29 mouse cellular contexts compared by ENCODE assay signal in genomic region chr17:47850639-47851314, GRCm38 (mm10). TPM values are rescaled to one million over a fixed set of nuclear protein-coding genes. Genes with fewer than 3 reads are reported as not detected.
DNase-seq lines count a peak whose midpoint lies in the region; ATAC-seq and TF ChIP-seq lines count a peak whose summit lies in the region.
"Had no signal": no experiment of that assay in that cellular context is flagged by ENCODE, and none has a peak within 500 bp of the region (broad histone marks: within the 10 kb centered on the region; RNA-seq: fewer than 3 reads in every experiment).

No protein-coding gene starts in this region.

- no peaks in the 10 kb centered on the region for H3K36me3 ChIP-seq in heart, embryonic 15.5 days
- H3K36me3 ChIP-seq in stomach, postnatal 0 days (ENCODE audit: control insufficient read depth, insufficient read depth, low read length) = no peaks in the 10 kb centered on the region
- H3K36me3 ChIP-seq: embryonic facial prominence, embryonic 13.5 days; forebrain, embryonic 12.5 days; hindbrain, embryonic 15.5 days; limb, embryonic 10.5 days; liver, embryonic 15.5 days; lung, embryonic 15.5 days; midbrain, embryonic 15.5 days; neural tube, embryonic 13.5 days had no signal

- intact Hi-C loops in heart, postnatal 14 days (cut with DNase I) = no loop called here

- peak overlapping the region; percentile 92 for H3K27ac ChIP-seq in heart, embryonic 15.5 days
- H3K27ac ChIP-seq in stomach, postnatal 0 days (replicated peaks) = peak overlapping the region; percentile 8
- H3K27ac ChIP-seq: embryonic facial prominence, embryonic 13.5 days; forebrain, embryonic 12.5 days; hindbrain, embryonic 15.5 days; layer of hippocampus, adult 2 months; liver, embryonic 15.5 days; lung, embryonic 15.5 days; midbrain, embryonic 15.5 days; neural tube, embryonic 13.5 days had no signal

- no peak overlapping the region for H3K4me2 ChIP-seq in heart, embryonic 15.5 days
- H3K4me2 ChIP-seq in stomach, postnatal 0 days (replicated peaks; ENCODE audit: low read depth) = no peak overlapping the region

- no peak for TF ChIP-seq EP300 in stomach, postnatal 0 days (optimal IDR thresholded peaks at IDR 0.05)

- 68% methylated on average over 7 of the region's 7 CpGs for WGBS in heart, embryonic 15.5 days
- 69% methylated on average over 7 of the region's 7 CpGs for whole genome bisulfite sequencing in stomach, postnatal 0 days

- no peaks in the 10 kb centered on the region for H3K9me3 ChIP-seq in heart, embryonic 15.5 days (replicated peaks)
- H3K9me3 ChIP-seq in stomach, postnatal 0 days (ENCODE audit: control insufficient read depth, low read length) = no peaks in the 10 kb centered on the region
- H3K9me3 ChIP-seq: embryonic facial prominence, embryonic 13.5 days; hindbrain, embryonic 15.5 days; liver, embryonic 15.5 days; lung, embryonic 15.5 days; midbrain, embryonic 15.5 days had no signal

- H3K9ac ChIP-seq in heart, embryonic 15.5 days = no peak overlapping the region
- no peak overlapping the region for H3K9ac ChIP-seq in stomach, postnatal 0 days (ENCODE audit: low read length)
- H3K9ac ChIP-seq: forebrain, embryonic 12.5 days; hindbrain, embryonic 15.5 days; liver, embryonic 15.5 days; lung, embryonic 15.5 days; midbrain, embryonic 15.5 days; neural tube, embryonic 13.5 days had no signal

- no peak for ATAC-seq in heart, embryonic 15.5 days (replicated peaks; ENCODE audit: insufficient number of reproducible peaks, insufficient read depth, low FRiP score, low read depth)
- ATAC-seq in granulocyte monocyte progenitor cell, adult 5-6 weeks (replicated peaks; ENCODE audit: poor library complexity, severe bottlenecking) = peak; percentile 55
- no peak for ATAC-seq in stomach, postnatal 0 days (ENCODE audit: low FRiP score, low TSS enrichment)
- ATAC-seq: Patski had no signal

- no peaks in the 10 kb centered on the region for H3K27me3 ChIP-seq in heart, embryonic 15.5 days
- H3K27me3 ChIP-seq in stomach, postnatal 0 days (ENCODE audit: control insufficient read depth, insufficient read depth, low read length) = no peaks in the 10 kb centered on the region
- H3K27me3 ChIP-seq: embryonic facial prominence, embryonic 13.5 days; lung, embryonic 15.5 days; Patski had no signal

- no peak for TF ChIP-seq CTCF in stomach, postnatal 0 days (IDR thresholded peaks at IDR 0.05; ENCODE audit: low read depth)

- peak; percentile 68 for DNase-seq in heart, adult 11 months
- no peak for DNase-seq in heart, adult 18-20 months
- no peak for DNase-seq in heart, postnatal 14 days
- no peak for DNase-seq in stomach, postnatal 0 days (ENCODE audit: low spot score)
- no peak for DNase-seq in kidney, postnatal 10 days
- no peak for DNase-seq in right cerebral cortex, adult 18-20 months
- DNase-seq: adrenal gland, adult 2 months; cerebellum, adult 11-12 months; kidney, adult 2 months; kidney, postnatal 14 days; liver; lung, postnatal 36 days; retina, postnatal 1 day; thymus, adult 2 months; thymus, postnatal 4 days had no signal

- H3K4me1 ChIP-seq in heart, embryonic 15.5 days (replicated peaks) = peaks cover 34% of the 10 kb centered on the region
- no peaks in the 10 kb centered on the region for H3K4me1 ChIP-seq in stomach, postnatal 0 days (replicated peaks; ENCODE audit: control insufficient read depth, insufficient read depth)
- H3K4me1 ChIP-seq: forebrain, embryonic 12.5 days had no signal

- H3K4me3 ChIP-seq in heart, embryonic 15.5 days = no peak overlapping the region
- no peak overlapping the region for H3K4me3 ChIP-seq in stomach, postnatal 0 days (ENCODE audit: low read depth, low read length)
- H3K4me3 ChIP-seq: erythroblast, embryonic 14.5 days; layer of hippocampus, adult 2 months; liver, embryonic 15.5 days; myocyte; neural tube, embryonic 13.5 days had no signal

RNA-seq across cellular contexts. Expression of gene Mdfi, which starts 16.3 kb away (rescaled TPM):
- 1 to 10 TPM in 1 of 2 experiments, under 1 TPM in 1; 0.40 to 1.3 TPM for total RNA-seq in heart, adult 18-20 months (2021)
- 7.9 and 12.1 TPM in 2 replicates for polyA plus RNA-seq in heart, embryonic 15.5 days (2015; fragmentation: Nextera tagmentation; extraction: Ambion mirVana)
- total RNA-seq in heart, postnatal 14 days (2021) = 1 to 10 TPM; 2.8 to 3.9 TPM
- 3.7 and 5.5 TPM in 2 replicates for total RNA-seq in granulocyte monocyte progenitor cell, adult 5-6 weeks (2014; fragmentation: Nextera tagmentation)
- total RNA-seq in granulocyte monocyte progenitor cell, adult 5-6 weeks (2017) = 2.7 and 4.9 TPM in 2 replicates
- polyA plus RNA-seq in stomach, postnatal 0 days (2015; fragmentation: Nextera tagmentation; extraction: Ambion mirVana) = 6.2 and 6.3 TPM in 2 replicates
- polyA plus RNA-seq: Patski had no signal
